Mouse (Mus musculus): ENCODE data around the gene Zfp180.

- TF ChIP-seq CTCF (IDR thresholded peaks at IDR 0.05; ENCODE audit: low read depth) (no peak), EP300 (optimal IDR thresholded peaks at IDR 0.05) (no peak)
Measured at GRCm38 (mm10) chr7:24133425-24133995, 51.8 kb downstream of the Zfp180 start.

All from stomach, postnatal 0 days (tissue).